Mouse (Mus musculus): Measurements from ENCODE around the gene Hsf2bp.

- TF ChIP-seq CTCF (IDR thresholded peaks at IDR 0.05; ENCODE audit: low read depth) (no peak), EP300 (IDR thresholded peaks at IDR 0.05; ENCODE audit: low read depth) (no peak)
Observed at GRCm38 (mm10) chr17:31920589-31921190, 115.5 kb downstream of the Hsf2bp start.
